Mouse (Mus musculus) forebrain, embryonic 11.5 days (tissue): ENCODE measurements around the gene Platr25. TPM values are rescaled to one million over a fixed set of nuclear protein-coding genes. Genes with fewer than 3 reads are reported as not detected.
A peak's percentile ranks its signal among the peaks of the same experiment; 100 is the strongest.
"Not testable (repeated sequence)": the region's sequence is repeated elsewhere in the genome, so short reads cannot be mapped to it uniquely, and the experiment has no call there.

Experiments
- ATAC-seq: fragments of 200-750 bp; cut with Nextera tagmentation; replicated peaks from 2 replicates; pipeline ENCODE4 v1.8.0; 2017; ENCODE audit warnings: moderate TSS enrichment; ENCODE audit not compliant: low FRiP score
- DNase-seq: peaks from one replicate; pipeline ENCODE4 v3.0.0-alpha.2; 2017; ENCODE audit warnings: low spot score
- H3K27ac ChIP-seq: fragments of 300-500 bp; sonication (generic); 2 replicates; pipeline ENCODE4 v1.5.1; 2014; ENCODE audit warnings: low read depth, low read length
- H3K27me3 ChIP-seq: fragments of 300-500 bp; sonication (generic); 2 replicates; pipeline ENCODE4 v1.6.1; 2014; ENCODE audit warnings: mild to moderate bottlenecking, low read length, mixed read lengths; ENCODE audit not compliant: control insufficient read depth, insufficient read depth
- H3K36me3 ChIP-seq: fragments of 300-500 bp; sonication (generic); 2 replicates; pipeline ENCODE4 v1.6.1; 2014; ENCODE audit warnings: mild to moderate bottlenecking, low read length, moderate library complexity, mixed read lengths; ENCODE audit not compliant: control insufficient read depth, insufficient read depth
- H3K4me1 ChIP-seq: fragments of 300-500 bp; sonication (generic); replicated peaks from 2 replicates; pipeline ENCODE4 v1.6.1; 2014; ENCODE audit warnings: low read length, mixed read lengths; ENCODE audit not compliant: control insufficient read depth, insufficient read depth
- H3K4me2 ChIP-seq: fragments of 300-500 bp; sonication (generic); 2 replicates; pipeline ENCODE4 v1.6.1; 2014; ENCODE audit warnings: low read depth, mild to moderate bottlenecking, low read length, moderate library complexity, mixed read lengths; ENCODE audit not compliant: severe bottlenecking
- H3K4me3 ChIP-seq: fragments of 300-500 bp; sonication (generic); 2 replicates; pipeline ENCODE4 v1.5.1; 2014; ENCODE audit warnings: low read depth, low read length
- H3K9ac ChIP-seq: fragments of 300-500 bp; sonication (generic); 2 replicates; pipeline ENCODE4 v1.6.1; 2014; ENCODE audit warnings: low read length
- H3K9me3 ChIP-seq: fragments of 300-500 bp; sonication (generic); 2 replicates; pipeline ENCODE4 v1.6.1; 2016; ENCODE audit warnings: low read length, mixed read lengths; ENCODE audit not compliant: control insufficient read depth
- WGBS: fragments of 180-500 bp; shearing (Covaris S2); extraction: QIAGEN DNeasy Blood & Tissue Kit; methylation state at CpG from one replicate; pipeline ENCODE4 v1.1.7; 2014; 5-methylcytosine and 5-hydroxymethylcytosine counted together
- microRNA counts: library from miRNA; unstranded; fragments of <30 nt; microRNA quantifications from one replicate; lab custom pipeline; 2015
- microRNA-seq: library from miRNA; unstranded; fragments of <30 nt; microRNA quantifications from one replicate; pipeline ENCODE4, GENCODE M21; 2016; ENCODE audit not compliant: insufficient number of aligned reads
- polyA plus RNA-seq: library from polyadenylated mRNA; unstranded; fragments of >200 nt; fragmentation: Nextera tagmentation; extraction: Ambion mirVana; gene quantifications from 2 replicates; pipeline ENCODE4 v1.2.1, GENCODE M21; 2014

The Platr25 gene
- polyA plus RNA-seq, 1 experiment from 2014 or later = 36.2 TPM

DNA sequence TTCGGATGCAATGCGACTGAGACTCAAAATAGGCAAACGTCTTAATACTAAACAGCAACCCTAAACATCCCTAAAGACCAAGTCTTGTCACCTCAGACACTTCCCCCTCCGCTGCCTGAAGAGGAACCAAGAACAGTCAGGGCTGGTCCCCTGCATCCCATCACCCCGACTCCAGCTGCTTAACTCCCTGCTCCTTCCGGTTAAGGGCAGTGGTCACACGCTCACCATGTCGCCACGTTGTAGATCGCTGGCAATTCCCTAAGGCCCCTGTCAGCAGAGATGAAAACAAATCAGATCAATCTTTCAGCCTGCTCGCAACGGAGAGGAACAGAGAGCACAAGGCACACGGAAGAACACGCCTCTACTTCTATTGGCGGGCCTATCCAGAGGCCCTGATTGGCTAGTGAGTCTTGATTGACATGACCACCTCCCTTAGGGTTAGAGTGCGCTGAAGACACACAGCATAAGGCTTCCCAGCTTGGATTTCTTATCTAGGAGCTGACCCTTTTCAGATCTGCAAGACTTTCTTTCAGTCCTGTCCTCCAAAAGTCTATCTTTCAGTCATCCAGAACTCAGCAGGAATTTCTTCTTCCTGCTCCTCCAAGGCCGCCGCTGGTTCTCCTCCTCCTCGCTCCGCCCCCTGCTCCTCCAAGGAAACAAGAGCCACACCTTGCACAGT, 75.8 kb downstream of the Platr25 start:
- Histone ChIP-seq H3K4me3 (peak overlapping the region; percentile 35), H3K9ac (peak overlapping the region; percentile 47), H3K4me2 (peak overlapping the region; percentile 45)
- not testable (repeated sequence) for H3K27me3 ChIP-seq, H3K27ac ChIP-seq, H3K9me3 ChIP-seq, H3K4me1 ChIP-seq, H3K36me3 ChIP-seq
- peak; percentile 100 for ATAC-seq
- WGBS = 3% methylated on average over 17 of the region's 20 CpGs
- DNase-seq = peak; percentile 69

DNA sequence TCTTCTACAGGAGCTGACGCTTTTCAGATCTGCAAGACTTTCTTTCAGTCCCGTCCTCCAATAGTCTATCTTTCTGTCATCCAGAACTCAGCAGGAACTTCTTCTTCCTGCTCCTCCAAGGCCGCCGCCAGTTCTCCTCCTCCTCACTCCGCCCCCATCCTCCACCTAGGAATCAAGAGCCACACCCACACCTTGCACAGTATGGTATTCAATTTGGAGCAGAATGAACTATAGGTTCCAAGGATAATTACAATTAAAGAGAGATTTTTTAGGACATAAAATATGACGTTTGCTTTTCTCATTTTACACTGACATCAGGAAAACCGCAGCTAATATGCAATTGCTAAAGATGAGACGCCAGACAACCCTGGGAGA, 107.2 kb downstream of the Platr25 start:
- no peaks in the 10 kb centered on the region; the same call in 1 of the 2 replicates for H3K9me3 ChIP-seq
- peak; percentile 91 for ATAC-seq
- no peaks in the 10 kb centered on the region for H3K36me3 ChIP-seq
- H3K27me3 ChIP-seq = no peaks in the 10 kb centered on the region
- 23% methylated on average over 8 of the region's 8 CpGs for WGBS
- DNase-seq = no peak
- peak overlapping the region; percentile 46; the same call in 1 of the 2 replicates for H3K9ac ChIP-seq
- H3K4me2 ChIP-seq = peak overlapping the region; percentile 50
- H3K4me1 ChIP-seq = no peaks in the 10 kb centered on the region
- H3K4me3 ChIP-seq = peak overlapping the region; percentile 38
- H3K27ac ChIP-seq = no peak overlapping the region

- ATAC-seq (peak; percentile 100), DNase-seq (peak; percentile 69)
- WGBS = 3% methylated on average over 16 of the region's 16 CpGs
- not testable (repeated sequence) for H3K9me3 ChIP-seq, H3K4me1 ChIP-seq, H3K27me3 ChIP-seq, H3K36me3 ChIP-seq, H3K27ac ChIP-seq
- Histone ChIP-seq H3K4me2 (peak overlapping the region; percentile 50), H3K4me3 (peak overlapping the region; percentile 38), H3K9ac (peak overlapping the region; percentile 46)
These were observed 107.7 kb downstream of the Platr25 start for GRCm38 (mm10) chr13:62652681-62653368.

GRCm38 (mm10) chr13:62627071-62627470, 133.4 kb downstream of the Platr25 start:
- H3K4me1 ChIP-seq, H3K4me3 ChIP-seq, H3K9me3 ChIP-seq, H3K27me3 ChIP-seq, H3K4me2 ChIP-seq, H3K9ac ChIP-seq, H3K36me3 ChIP-seq, ATAC-seq, H3K27ac ChIP-seq: not testable (repeated sequence)
- WGBS = 35% methylated on average over 1 of the region's 1 CpGs
- peak; percentile 53 for DNase-seq

DNA sequence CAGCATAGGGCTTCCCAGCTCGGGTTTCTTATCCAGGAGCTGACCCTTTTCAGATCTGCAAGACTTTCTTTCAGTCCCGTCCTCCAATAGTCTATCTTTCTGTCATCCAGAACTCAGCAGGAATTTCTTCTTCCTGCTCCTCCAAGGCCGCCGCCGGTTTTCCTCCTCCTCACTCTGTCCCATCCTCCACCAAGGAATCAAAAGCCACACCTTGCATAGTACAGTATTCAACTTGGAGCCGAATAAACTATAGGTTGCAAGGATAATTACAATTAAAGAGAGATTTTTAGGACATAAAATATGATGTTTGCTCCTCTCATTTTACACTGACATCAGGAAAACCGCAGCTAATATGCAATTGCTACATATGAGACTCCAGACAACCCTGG, 136.2 kb downstream of the Platr25 start:
- DNase-seq = peak; percentile 49
- H3K4me1 ChIP-seq, H3K9me3 ChIP-seq, H3K36me3 ChIP-seq, H3K27me3 ChIP-seq, H3K27ac ChIP-seq: not testable (repeated sequence)
- H3K4me3 ChIP-seq = peak overlapping the region; percentile 40
- H3K4me2 ChIP-seq = peak overlapping the region; percentile 47; the same call in 1 of the 2 replicates
- peak; percentile 83 for ATAC-seq
- 9% methylated on average over 7 of the region's 7 CpGs for WGBS
- H3K9ac ChIP-seq = peak overlapping the region; percentile 58; the same call in 1 of the 2 replicates

GRCm38 (mm10) chr13:62623577-62624276, 136.8 kb downstream of the Platr25 start, which contains the start of gene 6720489N17Rik:
Gene 6720489N17Rik, minus strand, starts transcription at chr13:62624182.
- not testable (repeated sequence) for H3K27me3 ChIP-seq, H3K4me1 ChIP-seq, H3K27ac ChIP-seq, H3K9me3 ChIP-seq, H3K36me3 ChIP-seq
- Histone ChIP-seq H3K4me2 (peak within 1 kb of the TSS; percentile 47), H3K9ac (peak within 1 kb of the TSS; percentile 58), H3K4me3 (peak within 1 kb of the TSS; percentile 40)
- WGBS = under 1% methylated on average over 15 of the region's 15 CpGs
- DNase-seq (peak; percentile 85), ATAC-seq (peak; percentile 100)

MicroRNA genes within 50 kb of the gene (microRNA counts, 519-probe panel; counts per million panel counts)
- 31.2 counts per million for microRNA mmu-miR-713 (lab: Ali Mortazavi, UCI)

Small RNA genes within 50 kb of the gene (microRNA-seq; reads per million reads assigned to microRNA genes)
- gene Gm24020 = not detected
- not detected for gene Gm24588
- gene Mir713 = not detected

Other genes with a start within 250 kb of the Platr25 start
- not detected in 2 replicates for gene Zfp935, start 202.2 kb downstream of the Platr25 start, polyA plus RNA-seq
- gene Zfp934, start 189.5 kb downstream of the Platr25 start, polyA plus RNA-seq = 20.6 and 21.3 TPM in 2 replicates
- gene 6720489N17Rik, start 136.5 kb downstream of the Platr25 start, polyA plus RNA-seq = 15.7 and 18.2 TPM in 2 replicates
- 11.7 and 13.1 TPM in 2 replicates for gene Gm5141, start 25.1 kb upstream of the Platr25 start, polyA plus RNA-seq
- gene Fbp2, start 97.7 kb upstream of the Platr25 start, polyA plus RNA-seq = not detected in 2 replicates
- gene Fbp1, start 127.6 kb upstream of the Platr25 start, polyA plus RNA-seq = not detected in 2 replicates
- gene 2010111I01Rik, start 204.2 kb upstream of the Platr25 start, polyA plus RNA-seq = 36.1 and 38.9 TPM in 2 replicates